Mouse (Mus musculus): ENCODE measurements around the gene P2ry14.

Gene P2ry14

DNA sequence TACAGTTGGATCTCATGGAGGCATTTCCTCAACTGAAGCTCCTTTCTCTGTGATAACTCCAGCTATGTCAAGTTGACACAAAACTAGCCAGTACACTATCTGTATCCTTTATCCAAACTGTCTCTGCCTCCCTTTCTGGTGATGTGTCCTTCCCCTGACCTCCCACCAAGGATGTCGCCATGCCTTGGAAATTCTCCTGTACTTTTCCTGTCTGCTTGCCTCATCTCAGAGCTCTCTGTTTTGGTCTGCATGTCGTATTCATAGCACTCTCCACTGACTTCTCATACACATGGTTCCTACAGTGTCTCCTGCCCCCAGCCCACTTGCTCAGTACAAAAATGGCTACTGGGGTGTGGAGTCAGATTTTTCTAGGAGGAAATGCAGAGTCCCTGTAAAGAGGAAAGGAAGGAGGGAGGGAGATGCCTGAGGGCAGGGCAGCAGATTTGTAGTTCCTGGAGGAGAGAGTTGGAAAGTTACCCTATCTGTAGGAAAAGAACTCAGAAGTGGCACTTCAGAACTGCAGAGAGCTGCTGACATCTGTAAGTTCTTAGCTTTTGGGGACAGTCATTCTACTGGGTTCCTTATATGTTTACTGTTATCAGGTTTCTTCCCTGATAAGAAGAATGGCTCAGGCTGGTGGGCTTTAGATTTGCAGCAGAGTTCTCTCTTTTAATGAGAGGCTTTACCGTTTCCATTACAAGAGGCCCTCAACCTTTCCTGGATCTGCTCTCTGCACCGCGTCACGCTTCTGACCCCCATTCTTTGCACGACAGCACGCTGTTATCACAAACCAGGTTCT lies 11.7 kb downstream of the P2ry14 start:
- peak; percentile 80 for DNase-seq

- DNase-seq = peak; percentile 22
Observed at GRCm38 (mm10) chr3:59140941-59141340, 12.5 kb downstream of the P2ry14 start.

- DNase-seq = peak; percentile 54
Observed at GRCm38 (mm10) chr3:59140115-59140514, 13.3 kb downstream of the P2ry14 start.

GRCm38 (mm10) chr3:59139651-59140051 lies 13.8 kb downstream of the P2ry14 start:
- DNase-seq = peak; percentile 67

- peak; percentile 87 for DNase-seq
Observed at GRCm38 (mm10) chr3:59138946-59139468, 14.4 kb downstream of the P2ry14 start.

DNA sequence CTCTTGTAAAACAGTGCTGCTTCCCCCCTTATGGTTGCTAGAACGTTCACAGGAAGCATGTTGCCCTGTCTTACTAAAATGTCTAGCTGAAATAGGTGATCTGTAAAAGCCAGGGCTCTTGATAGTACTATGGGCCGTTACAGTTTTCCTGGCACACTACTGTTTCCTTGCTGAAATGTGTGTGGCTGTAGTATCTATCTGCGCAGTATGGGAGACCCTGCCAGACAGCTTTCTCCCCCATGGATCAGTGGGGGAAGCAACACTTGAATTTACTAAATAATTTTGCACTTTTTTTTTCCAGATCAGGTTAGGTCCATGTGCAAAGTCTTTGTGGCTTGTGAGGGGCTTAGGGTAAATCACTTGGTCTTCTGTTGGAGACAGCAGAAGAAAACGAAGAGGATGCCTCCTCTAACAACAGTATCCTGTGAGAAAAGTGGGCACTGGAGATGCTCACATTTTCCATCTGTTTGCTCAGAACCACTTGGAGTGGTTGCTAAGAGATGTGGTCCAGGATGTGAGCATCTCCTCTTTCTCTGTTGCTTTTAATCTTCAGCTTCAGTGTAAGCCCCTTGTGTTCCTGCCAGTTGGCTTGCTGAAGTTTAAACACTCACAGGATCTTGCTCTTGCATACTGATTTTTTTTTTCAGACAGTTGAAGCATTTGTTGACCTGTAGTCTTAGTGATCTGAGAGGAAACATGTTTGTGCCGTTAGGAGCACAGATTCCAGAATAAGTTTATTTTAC lies 17.3 kb downstream of the P2ry14 start:
- peak; percentile 68 for DNase-seq

DNA sequence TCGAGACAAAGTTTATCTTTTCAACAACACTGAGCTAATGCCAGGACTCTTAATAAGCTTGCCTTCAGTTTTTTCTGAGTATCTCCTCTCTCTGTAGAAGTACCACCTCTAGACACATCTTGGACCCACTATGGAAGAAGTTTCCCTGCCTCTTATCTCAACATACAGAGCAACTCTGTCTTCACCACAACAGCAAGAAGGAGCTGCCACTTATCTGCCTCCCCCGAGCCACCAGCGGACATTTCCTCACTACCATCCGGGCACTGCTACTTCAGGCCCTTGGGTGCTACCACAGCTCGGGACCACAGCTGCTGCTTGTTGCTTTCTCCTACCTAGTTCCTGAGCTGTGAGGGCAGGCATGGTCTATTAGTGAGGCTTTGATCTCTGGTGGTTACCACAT lies 20.2 kb downstream of the P2ry14 start:
- DNase-seq = peak; percentile 46

- DNase-seq = no peak
Observed at GRCm38 (mm10) chr3:59131966-59132365, 21.5 kb downstream of the P2ry14 start.

GRCm38 (mm10) chr3:59131081-59131480 lies 22.3 kb downstream of the P2ry14 start:
- DNase-seq = peak; percentile 87

- DNase-seq = peak; percentile 93
Observed at GRCm38 (mm10) chr3:59130431-59130830, 23.0 kb downstream of the P2ry14 start.

DNA sequence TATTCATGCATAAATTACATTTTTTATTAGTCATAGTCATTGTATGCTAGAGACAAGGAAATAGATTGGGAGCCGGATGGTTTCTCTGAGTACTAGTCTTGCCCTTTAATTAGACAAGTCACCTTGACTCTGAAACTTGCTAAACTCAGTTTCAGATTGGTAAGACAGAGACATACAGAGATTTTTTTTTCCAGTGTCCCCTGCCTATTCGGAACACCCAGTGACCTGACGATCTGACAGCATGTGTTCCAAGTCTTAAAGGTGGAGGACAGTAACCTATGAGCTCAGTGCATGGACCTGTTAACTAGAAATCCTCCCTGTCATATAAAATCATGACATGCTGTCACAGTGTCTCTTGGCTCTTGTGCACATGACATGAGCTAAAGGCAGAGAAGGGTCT lies 23.9 kb downstream of the P2ry14 start:
- peak; percentile 56 for DNase-seq

GRCm38 (mm10) chr3:59128681-59129080 lies 24.7 kb downstream of the P2ry14 start:
- DNase-seq = peak; percentile 60

- DNase-seq = peak; percentile 81
Observed at GRCm38 (mm10) chr3:59125783-59126555, 27.4 kb downstream of the P2ry14 start.

- DNase-seq = peak; percentile 86
Observed at GRCm38 (mm10) chr3:59125022-59125421, 28.4 kb downstream of the P2ry14 start.

GRCm38 (mm10) chr3:59121780-59122449 lies 31.5 kb downstream of the P2ry14 start:
- DNase-seq = peak; percentile 33

DNA sequence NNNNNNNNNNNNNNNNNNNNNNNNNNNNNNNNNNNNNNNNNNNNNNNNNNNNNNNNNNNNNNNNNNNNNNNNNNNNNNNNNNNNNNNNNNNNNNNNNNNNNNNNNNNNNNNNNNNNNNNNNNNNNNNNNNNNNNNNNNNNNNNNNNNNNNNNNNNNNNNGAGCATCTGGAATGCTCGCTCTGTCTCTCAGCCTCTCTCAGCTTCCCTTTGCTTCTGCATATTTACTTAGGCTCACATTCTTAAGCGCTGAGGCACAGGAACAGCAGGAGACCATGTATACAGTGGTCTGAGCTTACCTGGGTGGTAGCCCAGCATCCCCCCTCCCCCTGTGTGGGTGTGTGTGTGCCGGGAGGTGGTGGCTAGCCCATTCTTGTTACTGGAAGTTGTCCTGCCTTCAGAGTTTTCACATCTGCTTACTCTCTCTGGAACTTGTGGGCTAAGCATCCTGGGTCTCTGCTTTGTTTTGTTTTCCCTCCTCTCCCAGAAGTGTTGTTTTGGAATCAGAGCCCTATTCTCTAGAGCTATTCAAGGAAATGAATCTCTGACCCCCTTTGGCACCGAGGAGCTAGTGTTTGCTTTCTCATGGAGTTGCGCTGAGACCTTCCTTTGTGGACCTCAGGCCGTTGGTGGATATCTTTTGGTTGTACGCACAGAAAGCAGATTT lies 32.2 kb downstream of the P2ry14 start:
- peak; percentile 94 for DNase-seq

DNA sequence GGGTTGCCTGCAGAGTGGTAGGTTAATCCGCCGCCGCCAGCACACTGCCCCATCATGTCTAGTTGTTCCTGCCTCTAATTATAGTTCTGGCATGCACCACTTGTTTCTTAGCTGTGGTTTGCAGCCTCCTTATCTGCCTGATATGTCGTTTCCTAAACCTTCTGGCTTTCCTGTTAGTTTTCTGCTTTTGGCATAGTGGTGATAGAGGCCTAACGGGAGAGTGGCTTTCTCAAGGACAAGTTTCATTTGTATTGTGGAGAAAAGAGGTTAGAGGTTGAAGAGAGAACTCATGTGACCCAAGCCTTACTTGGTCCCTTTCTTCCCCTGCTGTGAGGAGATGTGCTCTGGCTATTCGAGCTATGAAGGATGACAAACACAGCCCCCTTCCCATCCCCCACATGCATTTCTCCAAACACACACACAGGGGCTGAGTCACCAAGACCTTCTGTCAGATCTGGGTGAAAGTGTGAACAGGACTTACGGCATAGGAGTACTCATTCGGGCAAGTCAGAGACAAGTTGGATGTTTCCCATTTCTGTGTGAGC lies 39.4 kb downstream of the P2ry14 start:
- DNase-seq = peak; percentile 94

DNA sequence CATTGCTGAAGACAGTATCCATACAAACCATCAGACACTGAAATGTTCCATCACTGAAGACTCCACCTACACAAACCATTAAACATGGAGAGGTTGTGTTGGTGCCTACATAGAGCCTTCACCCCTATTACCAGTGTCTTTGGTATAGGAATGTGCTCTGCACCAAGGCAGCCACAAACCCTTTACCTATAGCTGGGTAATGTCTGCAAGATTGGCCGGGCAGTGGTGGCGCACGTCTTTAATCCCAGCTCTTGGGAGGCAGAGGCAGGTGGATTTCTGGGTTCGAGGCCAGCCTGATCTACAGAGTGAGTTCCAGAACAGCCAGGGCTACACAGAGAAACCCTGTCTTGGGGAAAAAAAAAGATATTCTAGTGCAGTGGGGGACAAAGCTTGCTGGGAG lies 40.1 kb downstream of the P2ry14 start:
- DNase-seq = peak; percentile 74

DNA sequence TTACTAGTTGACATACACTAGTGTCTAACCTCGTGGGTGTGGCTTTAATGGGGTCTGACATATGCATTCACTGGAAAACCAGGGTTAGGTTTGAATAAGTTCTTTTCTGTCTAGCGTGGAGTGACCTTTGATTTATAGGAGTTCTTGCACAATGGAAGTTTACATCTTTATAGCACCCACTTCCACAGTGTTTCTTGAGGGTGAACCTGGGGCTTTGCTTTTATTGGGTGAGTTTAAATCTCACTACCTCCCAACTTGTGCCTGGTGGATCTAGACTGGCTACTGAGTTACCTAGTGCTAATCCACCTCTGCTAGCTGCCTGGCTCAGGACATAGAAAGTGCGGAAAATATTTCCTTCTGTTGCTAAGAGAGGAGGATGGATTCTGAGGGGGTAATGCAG lies 41.5 kb downstream of the P2ry14 start:
- peak; percentile 64 for DNase-seq

DNA sequence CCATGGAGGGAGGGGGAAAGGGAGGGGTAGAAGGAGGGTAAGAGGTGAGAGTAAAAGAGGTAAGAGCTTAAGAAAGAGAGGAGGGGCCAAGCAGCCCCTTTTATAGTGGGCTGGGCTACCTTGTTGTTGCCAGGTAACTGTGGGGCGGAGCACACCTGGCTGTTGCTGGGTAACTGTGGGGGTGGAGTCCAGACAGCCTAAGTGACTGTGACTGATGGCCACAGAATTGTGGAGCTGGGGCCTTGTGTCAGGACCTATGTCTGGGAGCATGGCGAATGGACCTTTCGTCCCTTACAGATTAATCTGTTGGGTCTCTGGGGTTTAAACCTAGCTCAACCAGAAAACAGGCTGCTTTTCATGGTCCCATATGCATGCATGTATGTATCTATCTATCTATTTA lies 43.6 kb downstream of the P2ry14 start:
- peak; percentile 73 for DNase-seq

DNA sequence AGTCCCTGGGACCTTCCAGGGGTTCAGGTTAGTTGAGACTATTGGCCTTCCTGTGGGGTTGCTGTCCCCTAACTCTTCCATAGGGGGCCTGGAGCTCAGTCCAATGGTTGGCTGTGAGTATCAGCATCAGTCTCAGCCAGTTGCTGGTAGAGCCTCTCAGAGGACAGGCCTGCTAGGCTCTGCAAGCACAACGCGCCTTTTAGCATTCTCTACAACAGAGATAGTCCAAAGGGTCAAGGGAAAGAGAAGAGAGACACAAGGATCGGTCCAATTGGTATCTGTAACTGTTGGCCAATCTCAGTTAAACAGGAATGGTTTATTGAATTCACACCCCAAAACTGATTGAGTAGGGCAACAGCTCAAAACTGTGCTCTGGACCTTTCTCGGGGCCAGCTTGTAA lies 46.0 kb downstream of the P2ry14 start:
- DNase-seq = peak; percentile 59

DNA sequence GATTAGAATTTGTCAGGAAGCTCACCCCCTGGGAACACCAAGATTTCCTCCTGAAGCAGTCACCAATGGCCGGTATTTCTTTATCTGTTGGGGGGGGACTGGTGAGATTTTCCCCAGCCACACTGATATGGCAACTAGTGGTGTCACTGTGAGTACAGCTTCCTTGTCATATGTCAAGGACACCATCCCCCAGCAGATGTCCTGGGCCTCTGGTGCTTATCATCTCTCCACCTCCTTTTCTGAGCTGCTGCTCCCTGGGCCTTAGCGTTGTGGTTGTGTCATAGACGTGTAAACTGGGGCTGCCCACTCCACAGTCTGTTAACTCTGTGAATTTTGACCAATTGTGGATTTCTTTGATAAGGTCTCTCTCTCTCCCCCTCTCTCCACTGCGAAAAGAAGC lies 49.0 kb downstream of the P2ry14 start:
- DNase-seq = peak; percentile 52
